Mouse (Mus musculus) splenic B cell, adult 2 months (primary cell): ENCODE data around the gene Vac14.
A peak's percentile ranks its signal among the peaks of the same experiment; 100 is the strongest.

Source experiments
- DNase-seq: peaks from one replicate; pipeline ENCODE4 v3.0.0-alpha.2; 2011; ENCODE audit warnings: low read depth, low spot score
- H3K27me3 ChIP-seq: 2 replicates; pipeline ENCODE4 v1.6.1; 2012; ENCODE audit warnings: mild to moderate bottlenecking, low read length, moderate library complexity, mixed read lengths; ENCODE audit not compliant: control insufficient read depth, poor library complexity, insufficient read depth, severe bottlenecking
- H3K36me3 ChIP-seq: 2 replicates; pipeline ENCODE4 v1.6.1; 2012; ENCODE audit warnings: mild to moderate bottlenecking, low read length, moderate library complexity, mixed read lengths; ENCODE audit not compliant: control insufficient read depth, poor library complexity, insufficient read depth, severe bottlenecking

Gene Vac14

DNA sequence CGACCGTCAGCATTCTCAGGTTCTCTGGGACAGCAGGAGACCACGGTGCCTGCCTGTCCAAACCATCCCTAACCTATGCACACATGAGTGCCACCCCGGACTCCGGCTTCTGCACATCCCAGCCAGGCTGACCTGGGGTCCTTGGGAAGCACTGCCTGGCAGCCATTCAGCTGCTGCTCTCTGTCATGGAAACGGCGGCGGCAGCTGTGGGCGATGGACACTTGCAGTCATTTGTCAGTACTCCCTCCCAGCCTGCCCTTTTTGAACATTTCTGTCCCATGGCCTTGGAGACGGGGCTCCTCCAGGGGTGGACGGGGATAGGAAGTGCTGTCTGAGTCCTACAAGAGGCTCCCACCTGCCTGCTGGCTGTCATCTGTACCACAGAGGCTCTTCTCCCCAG lies 90.0 kb downstream of the Vac14 start:
- DNase-seq, result no peak
- Histone ChIP-seq H3K27me3 (no peaks in the 10 kb centered on the region), H3K36me3 (peaks cover 5% of the 10 kb centered on the region)

GRCm38 (mm10) chr8:110710593-110710992 lies 92.2 kb downstream of the Vac14 start:
- DNase-seq, result no peak
- peaks cover 8% of the 10 kb centered on the region for H3K36me3 ChIP-seq
- no peaks in the 10 kb centered on the region for H3K27me3 ChIP-seq

DNA sequence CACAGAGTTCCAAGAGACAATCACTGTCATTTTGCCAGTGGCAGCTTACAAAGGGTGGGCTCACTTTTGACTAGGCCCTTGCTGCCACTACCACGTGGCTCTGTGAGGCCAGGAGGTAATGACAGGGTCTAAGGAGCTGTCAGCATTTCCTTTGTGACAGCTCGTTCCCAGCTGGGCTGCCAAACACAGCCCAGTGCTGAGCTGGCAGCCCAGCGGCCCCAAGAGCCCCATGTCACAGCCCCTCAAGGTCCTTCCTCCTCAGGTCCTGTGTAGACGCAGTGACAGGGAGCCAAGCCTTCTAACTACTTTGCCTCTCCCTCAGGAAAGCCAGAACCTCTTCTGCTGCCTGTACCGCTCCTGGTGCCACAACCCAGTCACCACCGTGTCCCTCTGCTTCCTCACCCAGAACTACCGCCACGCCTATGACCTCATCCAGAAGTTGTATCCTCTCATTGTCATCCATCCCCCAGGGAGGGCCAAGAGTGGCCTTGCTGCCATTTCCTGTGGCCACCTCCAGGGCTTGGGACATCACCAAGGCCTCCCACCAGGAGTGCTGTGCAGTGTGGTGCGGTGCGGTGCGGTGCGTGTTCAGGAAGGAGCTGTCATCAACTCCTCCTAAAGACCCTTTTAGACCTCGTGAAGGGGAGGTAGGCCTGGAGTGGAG lies 93.0 kb downstream of the Vac14 start:
- no peak for DNase-seq
- Histone ChIP-seq H3K27me3 (no peaks in the 10 kb centered on the region), H3K36me3 (peaks cover 8% of the 10 kb centered on the region)

DNA sequence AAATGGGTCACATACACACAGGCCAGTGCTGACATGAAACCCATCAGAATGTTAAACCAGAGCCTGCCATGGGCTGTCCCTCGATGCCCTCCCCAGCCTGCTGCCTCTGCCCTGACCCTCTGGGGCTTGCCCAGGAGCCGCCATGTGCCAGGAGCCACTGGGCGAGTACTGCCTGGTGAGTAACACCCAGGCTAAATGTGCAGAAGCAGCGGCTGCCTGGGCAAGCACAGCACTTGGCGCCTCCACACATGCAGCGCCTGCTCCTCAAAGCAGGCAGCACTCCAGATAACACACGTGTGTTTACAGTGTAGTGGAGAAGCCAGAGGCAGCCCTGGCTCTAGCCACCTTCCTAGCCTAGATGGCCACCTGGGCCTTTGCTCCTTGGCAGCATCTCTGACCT lies 94.7 kb downstream of the Vac14 start:
- H3K36me3 ChIP-seq, result peaks cover 8% of the 10 kb centered on the region
- DNase-seq, result no peak
- H3K27me3 ChIP-seq, result no peaks in the 10 kb centered on the region

DNA sequence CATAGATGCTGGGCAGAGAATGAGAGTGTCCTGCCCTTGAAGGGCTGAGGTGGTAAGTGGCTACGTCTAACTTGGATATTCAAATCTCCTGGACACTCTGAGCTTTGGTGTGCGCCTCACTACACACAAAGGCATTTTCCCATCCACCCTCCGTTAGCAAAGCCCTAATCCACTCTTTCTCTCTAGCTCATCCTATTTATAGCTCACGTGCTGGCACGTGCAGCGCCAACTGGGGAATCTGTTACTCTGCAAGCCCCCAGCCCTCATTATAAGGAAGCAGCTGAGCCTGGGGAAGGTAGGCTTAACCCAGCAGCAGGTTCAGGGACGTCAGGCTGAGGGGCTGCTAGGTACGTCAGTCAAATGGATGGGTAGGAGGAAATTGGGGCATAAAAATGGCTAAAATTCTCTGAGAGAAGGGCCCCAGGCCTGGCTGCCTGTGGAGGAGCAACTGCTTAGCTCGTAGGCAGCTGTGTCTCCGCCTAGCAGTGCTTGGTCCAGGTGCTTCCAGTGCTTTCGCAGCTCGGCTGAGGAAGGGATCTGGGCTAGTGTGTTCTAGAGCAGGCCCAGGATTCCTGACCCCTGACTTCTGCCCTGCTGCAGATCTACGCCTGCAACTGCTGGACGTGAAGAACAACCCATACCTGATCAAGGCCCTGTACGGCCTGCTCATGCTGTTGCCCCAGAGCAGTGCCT lies 96.6 kb downstream of the Vac14 start:
- peaks cover 8% of the 10 kb centered on the region for H3K36me3 ChIP-seq
- H3K27me3 ChIP-seq, result no peaks in the 10 kb centered on the region
- DNase-seq, result no peak

DNA sequence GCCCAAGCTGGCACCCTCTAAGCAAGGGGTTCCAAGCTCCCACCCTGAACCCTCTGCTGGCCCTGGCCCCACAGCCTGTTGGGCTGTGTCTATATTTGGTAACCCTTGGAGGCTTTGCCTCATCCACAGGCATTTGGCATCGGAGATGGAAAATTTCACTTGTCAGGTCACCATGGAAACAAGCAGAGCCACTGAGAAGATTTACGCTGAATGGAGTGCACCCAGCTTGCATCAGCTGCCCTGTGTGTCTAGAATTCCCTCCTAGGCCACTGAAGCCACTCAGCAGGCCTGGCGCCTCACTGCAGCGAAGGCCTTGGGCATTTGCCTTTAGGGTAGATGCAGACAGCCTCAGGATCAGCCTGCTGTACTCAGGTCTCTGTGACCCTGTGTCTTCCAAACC lies 97.7 kb downstream of the Vac14 start:
- H3K27me3 ChIP-seq, result no peaks in the 10 kb centered on the region
- DNase-seq, result no peak

GRCm38 (mm10) chr8:110717131-110717530 lies 98.7 kb downstream of the Vac14 start:
- Histone ChIP-seq H3K36me3 (peaks cover 5% of the 10 kb centered on the region), H3K27me3 (no peaks in the 10 kb centered on the region)
- no peak for DNase-seq

More for the DNA sequence above, 97.7 kb downstream of the Vac14 start:
- peaks cover 8% of the 10 kb centered on the region for H3K36me3 ChIP-seq

- no peak for DNase-seq
- H3K27me3 ChIP-seq, result no peaks in the 10 kb centered on the region
- H3K36me3 ChIP-seq, result peaks cover 3% of the 10 kb centered on the region
These were observed 100.0 kb downstream of the Vac14 start for GRCm38 (mm10) chr8:110718209-110718968.

- no peaks in the 10 kb centered on the region for H3K36me3 ChIP-seq
- no peaks in the 10 kb centered on the region for H3K27me3 ChIP-seq
- no peak for DNase-seq
These were observed 100.7 kb downstream of the Vac14 start for GRCm38 (mm10) chr8:110718969-110719670.

GRCm38 (mm10) chr8:110719898-110720653 lies 101.7 kb downstream of the Vac14 start:
- Histone ChIP-seq H3K36me3 (no peaks in the 10 kb centered on the region), H3K27me3 (no peaks in the 10 kb centered on the region)
- DNase-seq, result no peak

GRCm38 (mm10) chr8:110720685-110721598 lies 102.6 kb downstream of the Vac14 start, which contains the start of gene Mtss1l:
TSS of gene Mtss1l (plus strand) at chr8:110721476.
- peak; percentile 11 for DNase-seq
- H3K27me3 ChIP-seq, result no peaks in the 10 kb centered on the region
- H3K36me3 ChIP-seq, result no peaks in the 10 kb centered on the region

DNA sequence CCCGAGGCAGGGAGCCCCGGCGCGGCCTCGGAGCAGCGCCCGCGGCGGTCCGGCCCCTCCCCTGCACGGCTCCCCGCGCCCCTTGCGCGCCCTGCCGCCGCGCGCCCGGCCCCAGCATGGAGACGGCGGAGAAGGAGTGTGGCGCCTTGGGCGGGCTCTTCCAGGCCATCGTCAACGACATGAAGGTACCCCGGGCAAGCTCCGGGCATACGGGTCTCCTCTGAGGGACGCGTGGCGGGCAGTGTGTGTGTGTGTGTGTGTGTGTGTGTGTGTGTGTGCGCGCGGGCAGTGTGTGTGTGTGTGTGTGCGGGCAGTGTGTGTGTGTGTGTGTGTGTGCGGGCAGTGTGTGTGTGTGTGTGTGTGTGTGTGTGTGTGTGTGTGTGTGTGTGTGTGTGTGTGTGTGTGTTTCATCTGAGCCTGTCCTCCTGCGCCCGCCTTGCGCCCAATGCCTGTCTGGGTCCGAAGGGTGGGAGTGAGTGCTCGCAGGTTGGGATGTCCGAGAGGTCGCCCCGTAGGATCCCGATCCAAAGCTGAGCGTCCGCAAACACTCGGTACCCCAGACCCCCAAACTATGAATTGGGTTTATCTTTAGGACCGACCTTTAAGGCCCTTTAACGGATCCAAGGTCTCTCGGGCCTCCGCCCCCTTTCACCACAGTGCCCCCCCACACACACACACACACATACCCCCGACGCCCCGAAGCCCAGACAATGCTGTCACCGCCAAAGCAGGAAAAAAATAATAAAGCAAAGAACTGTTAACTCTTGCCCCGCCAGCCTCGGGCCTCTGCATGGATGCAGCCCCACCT lies 103.4 kb downstream of the Vac14 start:
- no peaks in the 10 kb centered on the region for H3K36me3 ChIP-seq
- peak; percentile 6 for DNase-seq
- H3K27me3 ChIP-seq, result no peaks in the 10 kb centered on the region
